Mouse (Mus musculus): ENCODE data around the gene Btla. TPM values are rescaled to one million over a fixed set of nuclear protein-coding genes. Genes with fewer than 3 reads are reported as not detected.

The Btla gene
- under 1 TPM; 0.20 to 0.63 TPM for total RNA-seq (2021)

DNA sequence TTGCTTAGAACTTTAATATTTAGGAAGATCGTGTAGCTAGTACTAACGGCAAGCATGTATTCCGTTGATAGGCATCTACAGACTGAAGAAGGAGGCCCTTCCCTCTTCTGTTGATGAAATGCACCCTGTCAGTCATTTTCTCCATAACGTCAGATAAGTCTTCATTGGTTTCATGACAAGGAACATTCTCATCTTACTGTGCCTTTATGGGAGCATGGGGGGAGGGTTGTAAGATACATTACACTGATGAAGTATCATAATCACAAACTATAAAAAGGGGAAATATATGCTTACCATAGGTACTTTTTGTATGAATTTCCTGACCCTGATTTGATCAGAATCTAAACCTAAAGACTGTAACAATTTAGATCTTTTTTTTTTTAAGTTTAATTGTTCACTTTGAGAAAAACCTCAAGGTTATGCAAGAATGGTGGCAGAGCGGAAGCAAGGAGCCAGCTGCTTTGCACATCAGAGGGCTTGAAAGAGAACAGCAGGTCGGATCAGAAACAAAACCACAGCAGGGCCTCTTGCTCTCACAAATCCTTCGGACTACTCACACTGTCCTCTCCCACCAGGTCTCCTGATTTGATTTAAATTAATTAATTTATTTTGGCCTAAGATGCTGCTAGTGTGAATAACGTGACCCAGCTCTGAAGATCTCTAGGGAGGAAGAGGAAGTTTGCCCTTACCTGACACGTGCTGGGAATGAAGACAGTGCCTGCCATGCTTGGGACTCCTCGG lies at the start of gene Btla:
Btla (plus strand) TSS at position 668 of the 741 bp plus-strand sequence.
- no peak for DNase-seq (ENCODE audit: low spot score in 2 of 2)
- intact Hi-C loops (cut with DNase I) = no loop called here

GRCm38 (mm10) chr16:45178552-45178951 lies 45.6 kb upstream of the Btla start:
- intact Hi-C loops (cut with DNase I) = no loop called here

DNA sequence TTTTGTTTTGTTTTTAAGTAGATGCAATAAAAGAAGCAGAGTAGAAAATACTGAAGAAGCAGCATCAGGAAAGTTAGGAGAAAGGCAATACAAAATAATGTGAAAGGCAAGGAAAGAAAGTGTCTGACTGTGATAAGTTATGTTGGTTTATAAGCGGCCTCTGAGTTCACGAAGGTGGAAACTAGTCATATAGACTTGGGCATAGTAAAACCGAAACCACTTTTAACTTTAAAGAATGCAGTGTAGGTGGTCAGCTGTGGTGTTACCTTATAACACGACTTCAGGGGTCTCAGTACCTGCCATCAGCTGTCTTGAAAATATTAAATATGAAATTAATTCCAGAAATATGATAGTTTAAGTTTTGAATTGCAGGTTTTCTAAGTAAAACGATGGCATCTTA lies 42.3 kb upstream of the Btla start:
- intact Hi-C loops (cut with DNase I) = no loop called here
- no peak for DNase-seq (ENCODE audit: low spot score in 2 of 2)

More at GRCm38 (mm10) chr16:45178552-45178951, 45.6 kb upstream of the Btla start:
- no peak for DNase-seq (ENCODE audit: low spot score in 2 of 2)

DNA sequence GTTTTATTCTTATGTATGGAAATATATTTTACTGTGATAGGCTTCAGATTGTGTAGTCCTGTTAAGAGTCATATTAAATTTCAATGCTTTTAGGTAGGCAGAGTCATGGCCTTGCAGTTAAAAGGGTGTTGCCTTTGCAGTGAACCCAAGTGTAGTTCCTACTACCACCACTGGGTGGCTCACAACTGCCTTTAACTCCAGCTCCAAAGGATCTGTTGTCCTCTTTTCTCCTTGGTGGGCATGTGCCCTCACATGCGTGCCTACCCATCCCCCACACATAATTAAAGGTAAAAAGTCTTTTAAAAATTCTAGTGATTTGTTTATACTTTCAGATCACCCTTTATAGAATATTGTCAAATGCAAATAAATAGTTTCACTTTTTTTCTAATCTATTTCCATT lies 31.5 kb upstream of the Btla start:
- DNase-seq (ENCODE audit: low spot score in 2 of 2) = peak; percentile 39 to 73
- intact Hi-C loops (cut with DNase I) = loop anchor here (5.0 kb wide), 1 partner anchor 435 kb away; no protein-coding TSS in a partner anchor

DNA sequence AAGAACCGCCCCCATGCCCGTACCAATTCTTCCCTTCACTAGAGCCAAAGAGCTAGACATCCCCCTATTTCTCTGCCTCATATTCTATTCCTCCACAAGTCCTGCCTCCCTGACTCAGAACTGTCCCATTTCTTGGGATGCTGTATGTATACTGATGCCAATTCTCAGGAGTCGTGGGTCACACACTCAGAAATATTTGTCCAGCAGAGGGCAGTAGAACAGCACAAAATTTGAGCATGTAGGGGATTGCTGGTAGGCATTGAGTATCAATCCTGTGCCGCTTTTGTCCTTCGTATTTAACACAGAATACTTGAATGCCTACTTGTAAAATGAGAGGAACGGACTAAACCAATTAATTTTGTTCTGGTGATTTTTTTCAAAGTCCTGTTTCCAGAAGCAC lies 27.3 kb upstream of the Btla start:
- DNase-seq (ENCODE audit: low spot score in 2 of 2) = peak; percentile 37 to 55
- intact Hi-C loops (cut with DNase I) = loop anchor here (2.0 to 5.0 kb wide), 2 partner anchors 216 to 410 kb away; no protein-coding TSS in a partner anchor

DNA sequence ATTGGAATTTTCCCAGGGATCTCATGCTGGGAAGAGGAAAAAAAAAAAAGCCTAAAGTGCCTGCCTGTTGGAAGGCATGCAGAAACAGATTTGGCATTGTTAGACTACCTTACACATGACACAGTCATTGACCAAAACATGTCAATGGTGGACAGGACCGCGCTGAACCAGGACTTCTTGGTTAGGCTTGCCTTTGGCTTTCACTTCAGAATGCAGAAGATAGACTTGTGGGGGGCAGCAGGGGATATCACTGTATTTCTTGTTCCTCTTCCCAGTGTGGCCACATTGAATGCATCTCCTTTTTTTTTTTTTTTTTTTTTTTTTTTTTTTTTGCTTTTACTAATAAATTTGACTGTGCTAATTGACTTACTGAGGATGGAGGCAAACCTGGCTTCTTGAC lies 22.7 kb upstream of the Btla start:
- no peak for DNase-seq (ENCODE audit: low spot score in 2 of 2)
- intact Hi-C loops (cut with DNase I) = no loop called here

- no peak for DNase-seq (ENCODE audit: low spot score in 2 of 2)
- intact Hi-C loops (cut with DNase I) = no loop called here
These were observed 19.7 kb upstream of the Btla start for GRCm38 (mm10) chr16:45204438-45204837.

DNA sequence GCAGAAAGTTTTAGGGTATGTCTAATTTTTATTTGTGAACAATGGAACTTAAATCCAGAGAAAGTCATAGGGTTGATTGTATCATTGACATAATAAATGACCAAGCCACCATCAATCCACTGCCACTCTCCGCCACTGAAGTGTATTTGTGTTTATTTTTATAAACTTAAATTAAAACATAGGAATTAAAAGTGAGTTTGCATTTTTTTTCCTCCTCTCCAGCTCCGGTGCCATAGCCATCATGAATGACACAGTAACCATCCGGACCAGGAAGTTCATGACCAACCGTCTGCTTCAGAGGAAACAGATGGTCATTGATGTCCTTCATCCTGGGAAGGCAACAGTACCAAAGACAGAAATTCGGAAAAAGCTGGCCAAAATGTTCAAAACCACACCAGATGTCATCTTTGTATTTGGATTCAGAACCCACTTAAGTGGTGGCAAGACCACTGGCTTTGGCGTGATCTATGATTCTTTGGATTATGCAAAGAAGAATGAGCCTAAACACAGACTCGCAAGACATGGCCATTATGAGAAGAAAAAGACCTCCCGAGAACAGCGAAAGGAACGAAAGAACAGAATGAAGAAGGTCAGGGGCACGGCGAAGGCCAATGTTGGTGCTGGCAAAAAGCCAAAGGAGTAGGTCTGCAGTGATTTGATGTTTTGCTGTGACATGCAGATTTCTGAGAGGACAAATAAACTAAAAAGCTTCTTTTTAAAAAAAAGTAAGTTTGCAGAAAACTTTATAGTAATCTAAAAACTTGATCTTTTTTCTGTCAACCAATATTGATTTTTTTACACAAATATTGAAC lies 19.1 kb upstream of the Btla start:
- DNase-seq (ENCODE audit: low spot score in 2 of 2) = no peak
- intact Hi-C loops (cut with DNase I) = loop anchor here (5.0 kb wide), 1 partner anchor 47 kb away; no protein-coding TSS in a partner anchor

DNA sequence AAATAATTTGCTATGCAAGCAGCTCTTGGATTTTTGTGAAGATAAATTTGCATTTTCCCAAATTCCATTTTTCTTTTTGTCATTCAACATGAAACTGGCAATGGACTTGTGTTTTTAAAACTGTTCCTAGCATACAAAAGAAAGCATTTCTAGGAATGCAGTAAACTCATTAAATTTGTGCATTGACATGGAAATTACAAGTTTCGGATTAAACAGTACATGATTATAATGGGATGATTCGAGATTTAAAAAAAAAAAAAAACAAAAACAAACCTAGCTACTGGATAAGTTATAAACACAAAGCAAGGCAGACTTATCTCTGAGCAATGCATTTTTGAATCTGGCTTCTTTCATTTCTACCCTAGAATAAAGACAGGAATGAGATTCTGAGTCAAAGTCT lies 2.1 kb upstream of the Btla start:
- intact Hi-C loops (cut with DNase I) = no loop called here
- no peak for DNase-seq (ENCODE audit: low spot score in 2 of 2)

DNA sequence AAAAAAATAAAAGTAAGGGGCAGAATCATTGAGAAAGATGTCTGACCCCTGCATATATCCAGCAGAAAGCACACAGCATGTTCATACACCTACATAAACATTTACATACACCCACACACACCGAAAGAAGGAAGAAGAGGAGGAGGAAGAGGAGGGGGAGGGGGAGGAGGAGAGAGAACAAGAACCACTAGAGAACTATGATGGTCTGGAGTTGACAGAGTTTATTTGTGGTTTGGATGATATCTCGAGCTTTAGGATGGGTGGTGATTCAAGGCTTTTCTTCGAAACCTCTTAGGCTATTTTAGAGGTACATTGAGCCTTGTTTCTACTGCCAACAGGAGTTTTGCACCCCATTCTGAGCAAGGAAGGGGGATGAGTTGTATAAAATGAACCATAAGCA lies 1.3 kb upstream of the Btla start:
- no peak for DNase-seq (ENCODE audit: low spot score in 2 of 2)
- intact Hi-C loops (cut with DNase I) = no loop called here

DNA sequence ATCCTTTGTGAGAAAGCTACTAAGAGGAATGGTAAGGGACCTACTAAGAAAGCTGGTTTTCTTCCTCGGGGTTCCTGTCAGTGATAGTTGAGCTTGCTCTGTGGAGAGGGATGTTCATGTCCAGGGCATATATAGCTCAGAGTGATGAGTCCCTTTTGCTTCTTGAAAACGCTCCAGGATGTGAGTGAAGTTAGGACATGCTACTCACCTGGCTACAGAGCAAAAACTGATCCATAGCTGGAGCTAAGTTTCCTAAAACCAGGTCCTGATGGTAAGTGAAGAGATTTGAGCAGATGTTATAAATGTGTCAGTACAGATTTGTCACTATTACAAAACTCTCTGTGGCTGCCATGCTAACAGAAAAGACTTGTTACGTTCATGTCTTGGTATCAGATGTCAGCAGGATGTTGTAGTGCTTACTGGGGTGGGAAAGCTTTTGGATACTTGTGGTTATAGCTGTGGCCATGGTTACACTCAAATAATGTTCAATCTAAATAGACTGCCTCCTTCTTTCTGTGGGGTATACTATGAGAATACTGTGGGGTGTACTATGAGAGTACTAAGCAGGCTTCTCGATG lies 405 bp downstream of the Btla start:
- no peak for DNase-seq (ENCODE audit: low spot score in 2 of 2)
- intact Hi-C loops (cut with DNase I) = no loop called here

- intact Hi-C loops (cut with DNase I) = no loop called here
These were observed 2.9 kb downstream of the Btla start for GRCm38 (mm10) chr16:45227002-45227401.

GRCm38 (mm10) chr16:45231296-45231695 lies 7.2 kb downstream of the Btla start:
- no peak for DNase-seq (ENCODE audit: low spot score in 2 of 2)
- intact Hi-C loops (cut with DNase I) = no loop called here

More at GRCm38 (mm10) chr16:45227002-45227401, 2.9 kb downstream of the Btla start:
- DNase-seq (ENCODE audit: low spot score in 2 of 2) = no peak

DNA sequence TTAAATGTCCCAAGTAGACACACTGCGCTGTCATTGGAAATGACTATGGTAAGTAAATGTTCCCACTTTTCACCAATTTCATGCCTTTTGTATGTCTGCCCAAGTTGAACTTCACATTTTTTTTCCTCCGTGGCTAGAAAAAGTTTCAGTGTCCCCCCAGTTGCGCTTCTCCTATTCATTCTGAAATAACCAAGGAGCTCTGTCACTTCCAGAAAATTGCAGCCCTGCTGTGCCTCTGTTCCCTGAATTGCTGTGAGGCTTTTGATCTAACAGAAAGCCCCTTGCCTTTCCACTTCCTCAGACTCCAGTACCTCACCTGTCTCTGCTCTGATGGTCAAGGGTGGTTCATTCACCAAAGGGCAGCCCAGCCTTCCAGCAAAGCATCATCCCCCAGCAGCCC lies 8.9 kb downstream of the Btla start:
- intact Hi-C loops (cut with DNase I) = no loop called here

GRCm38 (mm10) chr16:45242700-45243099 lies 18.6 kb downstream of the Btla start:
- DNase-seq (ENCODE audit: low spot score in 2 of 2) = no peak
- intact Hi-C loops (cut with DNase I) = no loop called here

More for the DNA sequence above, 8.9 kb downstream of the Btla start:
- DNase-seq (ENCODE audit: low spot score in 2 of 2) = no peak

- no peak for DNase-seq (ENCODE audit: low spot score in 2 of 2)
- intact Hi-C loops (cut with DNase I) = no loop called here
These were observed 20.9 kb downstream of the Btla start for GRCm38 (mm10) chr16:45244930-45245472.

DNA sequence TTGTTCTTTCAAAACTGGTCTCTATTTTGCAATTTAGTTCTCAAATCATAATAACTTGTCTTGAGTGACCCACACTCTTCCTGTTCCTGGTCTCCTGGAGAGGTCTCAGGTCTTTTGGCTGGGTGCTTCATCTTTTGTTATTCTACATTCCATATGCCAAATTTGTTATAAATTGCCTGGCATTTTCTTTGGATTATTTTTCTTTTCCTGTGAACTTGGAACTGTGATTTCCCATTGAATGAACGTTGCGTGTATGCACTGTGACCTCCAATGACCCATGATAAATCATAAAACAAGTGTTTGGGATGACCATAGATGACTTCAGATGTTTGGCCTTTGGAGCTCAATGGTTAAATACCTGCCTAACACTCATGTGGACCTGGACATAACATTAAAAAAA lies 25.6 kb downstream of the Btla start:
- no peak for DNase-seq (ENCODE audit: low spot score in 2 of 2)
- intact Hi-C loops (cut with DNase I) = loop anchor here (5.0 kb wide), 1 partner anchor 42 kb away; no protein-coding TSS in a partner anchor

GRCm38 (mm10) chr16:45250317-45250716 lies 26.2 kb downstream of the Btla start:
- DNase-seq (ENCODE audit: low spot score in 2 of 2) = no peak
- intact Hi-C loops (cut with DNase I) = loop anchor here (5.0 kb wide), 1 partner anchor 43 kb away; no protein-coding TSS in a partner anchor

DNA sequence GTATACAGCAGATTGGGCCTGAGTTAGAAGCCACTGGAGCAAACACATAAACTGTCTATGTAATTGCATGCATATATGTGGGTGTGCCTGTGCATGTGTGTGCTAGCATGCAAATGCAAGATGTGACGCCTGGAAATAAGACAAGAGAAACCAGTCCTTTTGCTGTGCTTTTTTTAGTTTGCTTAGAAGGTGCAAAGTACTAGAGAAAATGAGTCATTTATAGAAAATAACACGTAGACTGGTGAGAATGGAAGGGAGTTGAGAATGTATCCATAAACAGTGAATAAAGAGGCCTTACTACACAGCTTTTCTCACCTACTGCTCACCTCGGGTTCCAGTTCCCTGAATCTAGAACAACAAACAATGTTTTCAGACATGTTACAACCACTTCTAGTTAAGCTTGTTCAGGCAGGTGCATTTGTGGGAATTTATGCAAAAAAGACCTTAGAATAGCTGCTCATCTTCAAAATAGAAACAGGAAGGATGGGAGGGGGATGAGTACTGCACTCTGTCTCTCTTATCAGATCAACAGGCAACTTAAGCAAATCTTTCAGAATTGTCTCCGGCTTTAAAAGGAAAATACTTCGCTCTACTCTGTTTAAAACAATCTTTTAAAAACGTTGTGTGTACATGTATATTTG lies 27.8 kb downstream of the Btla start:
- DNase-seq (ENCODE audit: low spot score in 2 of 2) = no peak
- intact Hi-C loops (cut with DNase I) = loop anchor here (5.0 kb wide), 1 partner anchor 45 kb away; no protein-coding TSS in a partner anchor
